Mouse (Mus musculus) monocyte, adult 5-6 weeks (primary cell): Measurements from ENCODE around the gene Foxn4. TPM values are rescaled to one million over a fixed set of nuclear protein-coding genes. Genes with fewer than 3 reads are reported as not detected.

ENCODE experiments used
- ATAC-seq: fragments of 153-309, 156-312 bp; replicated peaks from 2 replicates; pipeline ENCODE4 v1.8.0; 2017; ENCODE audit warnings: mild to moderate bottlenecking; ENCODE audit not compliant: low TSS enrichment, insufficient number of reproducible peaks, severe bottlenecking, poor library complexity, low FRiP score
- total RNA-seq: library from RNA; stranded (forward); fragments of 200-1000, 200-491, 200-594 nt; gene quantifications from 3 replicates; pipeline ENCODE4 v1.2.3, GENCODE M21; 2017

The Foxn4 gene
- total RNA-seq, 1 experiment from 2014 or later, result not detected

DNA sequence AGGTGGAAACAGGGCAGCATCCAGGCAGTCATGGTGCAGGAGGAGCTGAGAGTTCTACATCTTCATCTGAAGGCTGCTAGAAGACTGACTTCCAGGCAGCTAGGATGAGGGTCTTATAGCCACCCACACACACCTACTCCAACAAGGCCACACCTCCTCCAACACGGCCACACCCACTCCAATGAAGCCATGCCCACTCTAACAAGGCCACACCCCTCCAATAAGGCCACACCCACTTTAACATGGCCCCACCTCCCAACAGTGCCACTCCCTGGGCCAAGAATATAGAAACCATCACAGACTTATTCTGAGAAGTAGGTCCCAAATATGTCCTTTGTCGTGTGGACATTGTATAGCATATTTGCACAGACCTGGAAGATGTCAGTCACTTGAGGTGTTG lies 67.4 kb downstream of the Foxn4 start:
- ATAC-seq, result no peak

Other genes with a start within 250 kb of the Foxn4 start
- 3.3 to 14.0 TPM (median 11.0 TPM) in 3 replicates for gene Usp30, start 208.3 kb downstream of the Foxn4 start, total RNA-seq
- not detected in 3 replicates for gene Svop, start 182.2 kb downstream of the Foxn4 start, total RNA-seq
- gene Alkbh2, start 145.6 kb downstream of the Foxn4 start, total RNA-seq, result 1.6 to 12.8 TPM (median 8.9 TPM) in 3 replicates
- gene Ung, start 143.4 kb downstream of the Foxn4 start, total RNA-seq, result 1.9 to 4.0 TPM (median 2.7 TPM) in 3 replicates
- 0.10 to 0.21 TPM (median 0.19 TPM) in 3 replicates for gene Acacb, start 127.3 kb downstream of the Foxn4 start, total RNA-seq
- gene Myo1h, start 15.4 kb upstream of the Foxn4 start, total RNA-seq, result 2.3 to 8.7 TPM (median 4.6 TPM) in 3 replicates
- 86.5 to 90.0 TPM (median 87.5 TPM) in 3 replicates for gene Kctd10, start 106.7 kb upstream of the Foxn4 start, total RNA-seq
- 22.0 to 38.0 TPM (median 27.7 TPM) in 3 replicates for gene Ube3b, start 106.8 kb upstream of the Foxn4 start, total RNA-seq
- 2.8 to 8.7 TPM (median 3.5 TPM) in 3 replicates for gene Mmab, start 170.3 kb upstream of the Foxn4 start, total RNA-seq
- gene Mvk, start 170.5 kb upstream of the Foxn4 start, total RNA-seq, result 2.8 to 8.7 TPM (median 3.2 TPM) in 3 replicates